Mouse (Mus musculus) forebrain, embryonic 12.5 days (tissue): Measurements from ENCODE around the gene Myo5c. TPM values are rescaled to one million over a fixed set of nuclear protein-coding genes. Genes with fewer than 3 reads are reported as not detected.

Experiments used
- ATAC-seq: fragments of 200-750 bp; cut with Nextera tagmentation; 2 replicates; pipeline ENCODE4 v1.8.0; 2017; ENCODE audit warnings: moderate TSS enrichment; ENCODE audit not compliant: low FRiP score
- H3K27ac ChIP-seq: fragments of 300-500 bp; sonication (generic); 2 replicates; pipeline ENCODE4 v1.5.1; 2016; ENCODE audit warnings: mild to moderate bottlenecking
- H3K27me3 ChIP-seq: fragments of 300-500 bp; sonication (generic); 2 replicates; pipeline ENCODE4 v1.6.1; 2016; ENCODE audit warnings: mild to moderate bottlenecking
- H3K36me3 ChIP-seq: fragments of 300-500 bp; sonication (generic); replicated peaks from 2 replicates; pipeline ENCODE4 v1.6.1; 2016; ENCODE audit warnings: mild to moderate bottlenecking
- H3K4me1 ChIP-seq: fragments of 300-500 bp; sonication (generic); 2 replicates; pipeline ENCODE4 v1.6.1; 2016
- H3K4me2 ChIP-seq: fragments of 300-500 bp; sonication (generic); 2 replicates; pipeline ENCODE4 v1.6.1; 2016; ENCODE audit warnings: mild to moderate bottlenecking, moderate library complexity
- H3K4me3 ChIP-seq: fragments of 300-500 bp; sonication (generic); replicated peaks from 2 replicates; pipeline ENCODE4 v1.5.1; 2016; ENCODE audit warnings: mild to moderate bottlenecking
- H3K9ac ChIP-seq: fragments of 300-500 bp; sonication (generic); 2 replicates; pipeline ENCODE4 v1.6.1; 2016; ENCODE audit warnings: mild to moderate bottlenecking
- H3K9me3 ChIP-seq: fragments of 300-500 bp; sonication (generic); 2 replicates; pipeline ENCODE4 v1.6.1; 2016
- WGBS: fragments of 180-500 bp; shearing (Covaris S2); methylation state at CpG from one replicate; pipeline ENCODE4 v1.1.7; 2016; 5-methylcytosine and 5-hydroxymethylcytosine counted together
- polyA plus RNA-seq: library from polyadenylated mRNA; unstranded; fragments of >200 nt; fragmentation: Nextera tagmentation; extraction: Ambion mirVana; gene quantifications from 2 replicates; pipeline ENCODE4 v1.2.1, GENCODE M21; 2016

The Myo5c gene
- polyA plus RNA-seq, 1 experiment from 2014 or later: 0.63 TPM

- no peaks in the 10 kb centered on the region for H3K4me1 ChIP-seq
- no peak overlapping the region for H3K27ac ChIP-seq
- no peaks in the 10 kb centered on the region for H3K9me3 ChIP-seq
- no peaks in the 10 kb centered on the region for H3K36me3 ChIP-seq
- H3K4me2 ChIP-seq: no peak overlapping the region
- H3K27me3 ChIP-seq: no peaks in the 10 kb centered on the region
- H3K4me3 ChIP-seq: no peak overlapping the region
- ATAC-seq: no peak
- no peak overlapping the region for H3K9ac ChIP-seq
- 88% methylated on average over 2 of the region's 2 CpGs for WGBS
Observed at GRCm38 (mm10) chr9:75299342-75299741, 67.5 kb downstream of the Myo5c start.

GRCm38 (mm10) chr9:75303033-75303432, 71.2 kb downstream of the Myo5c start:
- H3K27me3 ChIP-seq: no peaks in the 10 kb centered on the region
- ATAC-seq: no peak
- H3K4me3 ChIP-seq: no peak overlapping the region
- no peak overlapping the region for H3K4me2 ChIP-seq
- H3K27ac ChIP-seq: no peak overlapping the region
- no peaks in the 10 kb centered on the region for H3K4me1 ChIP-seq
- H3K36me3 ChIP-seq: no peaks in the 10 kb centered on the region
- no peak overlapping the region for H3K9ac ChIP-seq
- H3K9me3 ChIP-seq: no peaks in the 10 kb centered on the region
- WGBS: 68% methylated on average over 2 of the region's 2 CpGs

GRCm38 (mm10) chr9:75303701-75304261, 72.0 kb downstream of the Myo5c start:
- WGBS: 33% methylated on average over 16 of the region's 16 CpGs
- H3K27me3 ChIP-seq: no peaks in the 10 kb centered on the region
- H3K4me1 ChIP-seq: no peaks in the 10 kb centered on the region
- H3K36me3 ChIP-seq: no peaks in the 10 kb centered on the region
- H3K9ac ChIP-seq: no peak overlapping the region
- no peaks in the 10 kb centered on the region for H3K9me3 ChIP-seq
- no peak overlapping the region for H3K4me3 ChIP-seq
- H3K4me2 ChIP-seq: peak overlapping the region; percentile 10; the same call in 1 of the 2 replicates
- no peak for ATAC-seq
- no peak overlapping the region for H3K27ac ChIP-seq

- H3K9me3 ChIP-seq: no peaks in the 10 kb centered on the region
- no peaks in the 10 kb centered on the region for H3K4me1 ChIP-seq
- 32% methylated on average over 7 of the region's 7 CpGs for WGBS
- no peaks in the 10 kb centered on the region for H3K27me3 ChIP-seq
- H3K27ac ChIP-seq: no peak overlapping the region
- ATAC-seq: no peak
- no peaks in the 10 kb centered on the region for H3K36me3 ChIP-seq
- no peak overlapping the region for H3K4me3 ChIP-seq
- H3K9ac ChIP-seq: no peak overlapping the region
- H3K4me2 ChIP-seq: peak overlapping the region; percentile 10; the same call in 1 of the 2 replicates
Observed at GRCm38 (mm10) chr9:75304286-75304685, 72.5 kb downstream of the Myo5c start.

GRCm38 (mm10) chr9:75306126-75306898, 74.5 kb downstream of the Myo5c start, which contains the start of gene Gnb5:
Gene Gnb5 (plus strand): TSS chr9:75306288.
- H3K27ac ChIP-seq: no peak within 1 kb of the TSS
- no peak within 1 kb of the TSS for H3K4me2 ChIP-seq
- ATAC-seq: no peak
- H3K9ac ChIP-seq: no peak within 1 kb of the TSS
- H3K36me3 ChIP-seq: no peaks in the 10 kb centered on the region
- 77% methylated on average over 11 of the region's 11 CpGs for WGBS
- no peaks in the 10 kb centered on the region for H3K4me1 ChIP-seq
- no peaks in the 10 kb centered on the region for H3K9me3 ChIP-seq
- no peaks in the 10 kb centered on the region for H3K27me3 ChIP-seq
- no peak within 1 kb of the TSS for H3K4me3 ChIP-seq

GRCm38 (mm10) chr9:75307015-75307414, 75.2 kb downstream of the Myo5c start:
- H3K9ac ChIP-seq: no peak overlapping the region
- H3K27me3 ChIP-seq: no peaks in the 10 kb centered on the region
- no peaks in the 10 kb centered on the region for H3K4me1 ChIP-seq
- H3K9me3 ChIP-seq: no peaks in the 10 kb centered on the region
- H3K4me2 ChIP-seq: no peak overlapping the region
- no peak overlapping the region for H3K4me3 ChIP-seq
- ATAC-seq: no peak
- no peaks in the 10 kb centered on the region for H3K36me3 ChIP-seq
- no peak overlapping the region for H3K27ac ChIP-seq
- WGBS: 86% methylated on average over 5 of the region's 5 CpGs

- Histone ChIP-seq H3K4me1 (peaks cover 5% of the 10 kb centered on the region), H3K9me3 (no peaks in the 10 kb centered on the region), H3K27ac (no peak overlapping the region), H3K36me3 (no peaks in the 10 kb centered on the region), H3K9ac (no peak overlapping the region), H3K4me2 (no peak overlapping the region), H3K4me3 (no peak overlapping the region), H3K27me3 (no peaks in the 10 kb centered on the region)
- WGBS: 65% methylated on average over 5 of the region's 5 CpGs
- ATAC-seq: no peak
Observed at GRCm38 (mm10) chr9:75308621-75309020, 76.8 kb downstream of the Myo5c start.

GRCm38 (mm10) chr9:75312008-75312407, 80.2 kb downstream of the Myo5c start:
- no peaks in the 10 kb centered on the region for H3K36me3 ChIP-seq
- H3K4me3 ChIP-seq: no peak overlapping the region
- no peak overlapping the region for H3K9ac ChIP-seq
- no peaks in the 10 kb centered on the region for H3K9me3 ChIP-seq
- ATAC-seq: peak; percentile 19; the same call in 1 of the 2 replicates
- no peak overlapping the region for H3K27ac ChIP-seq
- peaks cover 3% of the 10 kb centered on the region; the same call in 1 of the 2 replicates for H3K27me3 ChIP-seq
- WGBS: 19% methylated on average over 4 of the region's 4 CpGs
- H3K4me2 ChIP-seq: no peak overlapping the region
- H3K4me1 ChIP-seq: peaks cover 21% of the 10 kb centered on the region

- H3K9me3 ChIP-seq: no peaks in the 10 kb centered on the region
- peak; percentile 39 for ATAC-seq
- 23% methylated on average over 10 of the region's 11 CpGs for WGBS
- H3K4me3 ChIP-seq: peak overlapping the region; percentile 55
- peak overlapping the region; percentile 73 for H3K4me2 ChIP-seq
- H3K9ac ChIP-seq: peak overlapping the region; percentile 65
- peaks cover 3% of the 10 kb centered on the region; the same call in 1 of the 2 replicates for H3K27me3 ChIP-seq
- no peaks in the 10 kb centered on the region for H3K36me3 ChIP-seq
- H3K27ac ChIP-seq: peak overlapping the region; percentile 82
- peaks cover 21% of the 10 kb centered on the region for H3K4me1 ChIP-seq
Observed at GRCm38 (mm10) chr9:75313138-75313831, 81.5 kb downstream of the Myo5c start.

GRCm38 (mm10) chr9:75313832-75314516, 82.2 kb downstream of the Myo5c start:
- ATAC-seq: peak; percentile 89
- Histone ChIP-seq H3K36me3 (no peaks in the 10 kb centered on the region), H3K9ac (peak overlapping the region; percentile 65), H3K4me2 (peak overlapping the region; percentile 73), H3K9me3 (no peaks in the 10 kb centered on the region), H3K27me3 (peaks cover 3% of the 10 kb centered on the region; the same call in 1 of the 2 replicates), H3K4me3 (peak overlapping the region; percentile 55), H3K4me1 (peaks cover 21% of the 10 kb centered on the region), H3K27ac (peak overlapping the region; percentile 82)
- 1% methylated on average over 52 of the region's 52 CpGs for WGBS

- peak overlapping the region; percentile 82 for H3K27ac ChIP-seq
- WGBS: 3% methylated on average over 22 of the region's 22 CpGs
- H3K4me2 ChIP-seq: peak overlapping the region; percentile 73
- H3K9me3 ChIP-seq: no peaks in the 10 kb centered on the region
- ATAC-seq: peak; percentile 33; the same call in 1 of the 2 replicates
- peaks cover 3% of the 10 kb centered on the region; the same call in 1 of the 2 replicates for H3K27me3 ChIP-seq
- peaks cover 21% of the 10 kb centered on the region for H3K4me1 ChIP-seq
- H3K9ac ChIP-seq: peak overlapping the region; percentile 65
- H3K4me3 ChIP-seq: peak overlapping the region; percentile 55
- no peaks in the 10 kb centered on the region for H3K36me3 ChIP-seq
Observed at GRCm38 (mm10) chr9:75314517-75315105, 82.8 kb downstream of the Myo5c start.
